Mouse (Mus musculus): ENCODE results near the gene Vmn1r177.
"Not testable (repeated sequence)": the region's sequence is repeated elsewhere in the genome, so short reads cannot be mapped to it uniquely, and the experiment has no call there.

Gene Vmn1r177

DNA sequence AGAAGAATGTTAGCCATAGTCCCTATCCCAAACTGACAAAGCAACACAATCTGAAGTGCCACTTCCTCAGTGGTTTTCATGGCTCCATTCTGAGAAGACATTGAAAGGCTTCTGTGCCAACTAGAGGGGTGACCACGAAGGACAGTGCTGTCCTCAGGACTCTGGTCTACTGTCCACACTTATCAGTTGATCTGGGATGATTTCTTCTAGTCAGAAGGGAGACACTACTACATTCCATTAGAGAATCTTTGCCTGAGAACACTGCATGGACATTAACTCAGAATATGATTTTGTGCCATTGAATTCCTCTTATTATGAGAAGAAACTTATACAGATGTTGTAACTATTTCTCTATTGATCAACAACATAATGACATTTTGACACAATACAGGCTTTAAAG lies at the start of gene Vmn1r177:
Gene Vmn1r177 (minus strand): TSS at position 101 of the 400 bp plus-strand sequence.
- not testable (repeated sequence) for DNase-seq (ENCODE audit: low spot score in 2 of 2)

DNA sequence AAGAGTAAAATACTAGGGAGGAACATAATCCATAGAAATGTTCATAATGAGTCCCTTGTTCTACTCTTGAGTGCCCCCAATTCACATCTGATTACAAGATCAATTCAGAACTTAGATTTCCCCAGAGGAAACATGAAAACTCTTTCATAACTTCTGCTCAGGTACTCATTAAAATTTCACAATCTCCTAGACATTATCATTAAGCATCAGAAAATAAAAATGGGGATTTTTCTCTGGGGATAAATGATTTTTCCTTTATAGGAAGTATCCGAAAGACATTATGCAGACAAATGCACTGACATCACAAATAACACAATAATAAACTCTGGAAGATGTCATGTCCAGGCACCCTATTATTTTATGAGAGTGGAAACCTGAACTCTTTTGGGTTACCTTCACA lies 25.5 kb upstream of the Vmn1r177 start, which contains the start of gene Vmn1r178:
Gene Vmn1r178 (plus strand): TSS at position 301 of the 400 bp plus-strand sequence.
- no peak for DNase-seq (ENCODE audit: low spot score in 2 of 2)

DNA sequence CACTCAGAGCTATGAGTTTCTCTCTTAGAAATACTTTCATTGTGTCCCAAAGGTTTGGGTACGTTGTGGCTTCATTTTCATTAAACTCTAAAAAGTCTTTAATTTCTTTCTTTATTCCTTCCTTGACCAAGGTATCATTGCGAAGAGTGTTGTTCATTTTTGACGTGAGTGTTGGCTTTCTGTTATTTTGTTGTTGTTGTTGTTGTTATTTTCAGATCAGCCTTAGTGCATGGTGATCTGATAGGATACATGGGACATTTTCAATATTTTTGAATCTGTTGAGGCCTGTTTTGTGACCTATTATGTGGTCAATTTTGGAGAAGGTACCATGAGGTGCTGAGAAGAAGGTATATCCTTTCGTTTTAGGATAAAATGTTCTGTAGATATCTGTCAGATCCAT lies 10.7 kb upstream of the Vmn1r177 start:
- DNase-seq (ENCODE audit: low spot score in 2 of 2), result not testable (repeated sequence)

DNA sequence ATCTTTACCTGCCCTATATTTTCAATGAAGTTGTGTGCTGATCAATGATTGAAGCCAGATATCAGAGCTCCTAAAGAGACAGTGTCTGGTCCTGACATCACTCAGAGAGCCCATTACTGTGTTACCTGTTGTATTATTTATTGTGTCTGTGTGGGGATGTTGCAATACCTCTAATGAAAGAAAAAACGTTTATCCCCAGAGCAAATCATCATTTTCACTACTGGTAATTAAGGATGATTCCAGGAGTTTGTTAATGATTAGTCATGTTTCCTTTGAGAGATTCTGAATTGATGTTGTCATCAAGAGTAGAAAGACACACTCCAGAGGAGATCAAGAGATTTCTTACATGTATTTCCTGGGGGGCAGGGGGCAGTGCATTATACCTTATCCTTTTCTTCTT lies 29.0 kb downstream of the Vmn1r177 start, which contains the start of gene Vmn1r176:
Gene Vmn1r176 (minus strand): TSS at position 101 of the 400 bp plus-strand sequence.
- DNase-seq (ENCODE audit: low spot score in 2 of 2), result not testable (repeated sequence)

Data from natural killer cell, adult 2 months (primary cell).